Mouse (Mus musculus): Measurements from ENCODE around the gene Klhdc8b.

GRCm38 (mm10) chr9:108431431-108432067, 29.8 kb downstream of the Klhdc8b start:
- no peak for TF ChIP-seq CTCF (IDR thresholded peaks at IDR 0.05; ENCODE audit: borderline replicate concordance, control insufficient read depth, extremely low read depth, insufficient read depth, low read length, poor library complexity)
- no peak for TF ChIP-seq POLR2A (IDR thresholded peaks at IDR 0.05; ENCODE audit: control insufficient read depth, extremely low read depth, insufficient read depth, low read length, poor library complexity)

Measured in thymus, adult 2 months (tissue).